Mouse (Mus musculus): ENCODE data around the gene 1810024B03Rik.
"Not testable (repeated sequence)": the region's sequence is repeated elsewhere in the genome, so short reads cannot be mapped to it uniquely, and the experiment has no call there.

1810024B03Rik gene

GRCm38 (mm10) chr2:127207547-127208451 is at the start of gene 1810024B03Rik, which contains the start of gene Snrnp200:
1810024B03Rik (minus strand) TSS chr2:127208280.
Snrnp200 (plus strand) TSS chr2:127208386.
- peak; percentile 99 for DNase-seq (ENCODE audit: low read depth)

DNA sequence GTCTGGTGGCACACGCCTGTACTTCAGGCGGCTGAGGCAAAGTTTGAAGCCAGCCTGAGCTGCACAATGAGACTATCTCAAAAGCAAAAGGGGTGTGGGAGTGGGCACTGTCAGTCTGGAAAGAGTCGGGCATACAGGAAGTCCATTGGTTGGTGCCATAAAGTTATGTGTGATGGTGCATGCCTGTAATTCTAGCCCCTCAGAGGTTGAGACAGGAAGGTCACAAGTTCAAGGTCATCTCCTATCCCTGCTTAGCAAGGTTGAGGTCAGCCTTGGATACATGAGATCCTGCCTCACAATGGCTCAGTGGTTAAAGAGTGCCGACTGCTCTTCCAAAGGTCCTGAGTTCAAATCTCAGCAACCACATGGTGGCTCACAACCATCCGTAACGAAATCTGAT is 47.2 kb upstream of the 1810024B03Rik start:
- DNase-seq (ENCODE audit: low read depth): peak; percentile 33

DNA sequence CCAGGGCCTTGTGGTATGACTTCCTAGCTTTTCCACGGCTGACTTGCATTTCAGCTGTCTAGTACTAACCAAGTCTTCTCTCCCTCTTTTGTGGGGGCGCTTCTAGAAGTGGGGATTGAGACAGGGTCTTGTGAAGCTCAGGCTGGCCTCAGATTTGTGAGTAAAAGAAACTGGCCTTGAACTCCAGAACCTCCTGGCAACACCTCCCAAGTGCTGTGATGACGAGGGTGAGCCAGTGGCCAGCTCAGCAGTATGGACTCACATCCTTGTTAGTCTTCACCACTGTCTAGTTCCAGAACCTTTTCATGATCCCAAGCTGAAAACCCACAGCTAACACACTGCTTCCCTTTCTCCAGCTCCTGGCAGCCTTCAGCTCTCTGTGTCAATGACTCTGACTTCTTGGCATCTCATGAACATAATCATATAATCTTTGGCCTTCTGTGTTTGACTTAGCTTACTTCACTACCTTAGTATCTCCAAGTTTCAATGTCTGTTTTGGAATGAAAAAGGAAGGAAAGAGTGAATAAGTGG is 46.6 kb upstream of the 1810024B03Rik start:
- DNase-seq (ENCODE audit: low read depth): no peak

- peak; percentile 37 for DNase-seq (ENCODE audit: low read depth)
These were observed 44.7 kb upstream of the 1810024B03Rik start for GRCm38 (mm10) chr2:127252787-127253186.

- DNase-seq (ENCODE audit: low read depth): peak; percentile 73
These were observed 43.9 kb upstream of the 1810024B03Rik start for GRCm38 (mm10) chr2:127251880-127252527.

DNA sequence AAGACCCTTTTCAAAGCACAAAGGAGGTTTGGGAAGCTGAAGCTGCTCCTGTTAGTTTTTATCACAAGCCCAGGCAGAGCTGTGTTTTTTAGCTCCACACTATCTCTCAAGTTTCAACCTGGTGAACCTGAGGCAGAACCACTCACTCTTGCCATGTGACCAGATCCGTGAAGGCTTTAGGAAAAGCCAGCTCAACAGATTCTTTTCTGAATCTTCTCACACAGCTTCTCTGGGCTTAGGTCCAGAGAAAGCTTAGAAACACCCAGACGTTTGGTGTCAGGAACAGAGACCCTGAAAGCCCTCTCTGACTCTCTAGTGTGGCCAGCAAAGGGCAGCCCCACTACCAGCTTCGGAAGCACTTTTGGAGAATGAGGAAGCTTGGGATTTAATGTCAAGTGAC is 43.4 kb upstream of the 1810024B03Rik start:
- no peak for DNase-seq (ENCODE audit: low read depth)

DNA sequence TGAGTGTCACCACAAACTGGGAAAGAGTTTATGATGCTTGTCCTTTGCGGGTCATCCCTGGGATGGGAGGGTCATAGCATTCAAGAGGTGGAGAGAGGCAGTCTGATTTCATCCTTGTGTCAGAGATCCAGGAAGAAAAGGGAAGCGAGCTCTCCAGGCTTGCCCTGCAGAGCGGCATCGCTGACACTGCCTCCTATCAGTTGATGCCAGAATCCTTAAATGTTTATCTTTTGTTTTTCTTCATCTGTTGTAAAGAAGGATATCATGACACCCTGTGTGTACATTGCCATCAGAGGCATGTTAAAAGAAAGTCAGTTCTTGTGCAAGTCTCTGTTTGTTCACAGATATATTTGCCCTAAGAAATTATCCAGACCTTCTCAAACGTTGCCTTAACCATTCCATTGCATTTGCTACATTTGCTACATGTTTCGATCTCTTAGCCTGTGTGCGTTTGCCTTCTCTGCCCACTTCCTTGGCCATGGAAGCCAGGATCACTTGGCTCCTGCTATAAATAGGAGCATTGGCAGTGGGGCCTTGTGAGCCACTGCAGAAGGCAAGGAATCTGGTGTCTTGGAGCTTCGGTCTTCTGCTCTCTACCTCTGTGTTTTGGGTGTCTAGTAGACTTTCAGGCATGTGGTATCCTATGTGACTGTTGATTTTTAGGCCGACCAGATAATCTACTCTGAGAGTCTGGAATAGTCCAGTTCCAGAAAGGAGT is 42.4 kb upstream of the 1810024B03Rik start:
- DNase-seq (ENCODE audit: low read depth): no peak

GRCm38 (mm10) chr2:127248334-127249004 is 40.4 kb upstream of the 1810024B03Rik start:
- peak; percentile 62 for DNase-seq (ENCODE audit: low read depth)

- DNase-seq (ENCODE audit: low read depth): peak; percentile 99
These were observed 39.7 kb upstream of the 1810024B03Rik start, which contains the start of the genes Ciao1 and Tmem127 for GRCm38 (mm10) chr2:127247592-127248333. Ciao1 (minus strand) TSS chr2:127247816. Tmem127 (plus strand) TSS chr2:127247908.

GRCm38 (mm10) chr2:127240065-127240464 is 32.0 kb upstream of the 1810024B03Rik start:
- DNase-seq (ENCODE audit: low read depth): no peak

- DNase-seq (ENCODE audit: low read depth): no peak
These were observed 30.0 kb upstream of the 1810024B03Rik start for GRCm38 (mm10) chr2:127237897-127238610.

DNA sequence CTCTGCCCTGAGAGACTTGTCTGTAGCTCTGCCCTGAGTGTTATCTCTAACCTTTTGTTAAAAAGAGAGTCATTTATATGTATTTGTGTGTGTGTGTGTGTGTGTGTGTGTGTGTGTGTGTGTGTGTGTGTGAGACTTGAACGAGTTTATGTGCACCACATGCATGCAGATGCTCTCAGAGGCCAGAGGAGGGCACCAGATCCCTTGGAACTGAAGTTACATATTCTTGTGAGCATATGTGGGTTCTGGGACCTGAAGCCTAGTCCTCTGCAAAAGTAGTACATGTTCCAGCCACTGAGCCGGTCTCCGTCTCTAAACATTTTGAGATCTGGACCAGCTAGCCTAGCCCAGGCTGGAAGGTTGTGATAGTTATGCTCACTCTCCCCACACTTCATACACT is 17.2 kb upstream of the 1810024B03Rik start:
- DNase-seq (ENCODE audit: low read depth): peak; percentile 13

DNA sequence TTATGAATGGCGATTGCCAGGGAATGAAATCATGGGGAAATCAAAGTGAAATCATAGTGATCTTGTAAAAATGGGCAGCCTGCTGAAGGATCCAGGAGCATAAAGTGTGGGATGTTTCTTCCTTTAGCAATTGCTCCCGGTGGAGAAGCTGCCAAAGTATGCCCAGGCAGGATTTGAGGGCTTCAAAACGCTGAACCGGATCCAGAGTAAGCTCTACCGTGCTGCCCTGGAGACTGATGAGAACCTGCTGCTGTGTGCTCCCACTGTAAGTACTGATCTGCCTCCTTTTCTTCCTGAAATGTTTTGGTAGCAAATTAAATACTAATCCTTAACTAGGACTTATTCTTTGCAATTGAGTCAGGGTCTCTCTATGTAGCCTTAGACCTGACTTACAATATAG is 9.7 kb upstream of the 1810024B03Rik start:
- no peak for DNase-seq (ENCODE audit: low read depth)

DNA sequence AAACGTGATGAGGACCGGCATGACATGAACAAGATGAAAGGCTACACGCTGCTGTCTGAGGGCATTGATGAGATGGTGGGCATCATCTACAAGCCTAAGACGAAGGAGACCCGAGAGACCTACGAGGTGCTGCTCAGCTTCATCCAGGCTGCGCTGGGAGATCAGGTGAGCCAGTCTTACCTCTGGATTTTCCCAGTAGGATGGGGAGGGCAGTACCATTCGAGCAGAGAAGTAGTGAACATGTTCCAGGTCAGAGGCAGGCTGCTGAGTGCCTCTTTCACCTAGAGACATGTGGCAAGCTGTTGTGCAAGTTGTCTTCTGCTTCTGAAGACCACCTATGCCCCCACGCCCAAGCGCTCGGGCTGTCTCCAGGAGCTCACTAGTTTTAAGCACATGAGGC is 2.6 kb upstream of the 1810024B03Rik start:
- DNase-seq (ENCODE audit: low read depth): no peak

GRCm38 (mm10) chr2:127208452-127208769 is 331 bp upstream of the 1810024B03Rik start:
- no peak for DNase-seq (ENCODE audit: low read depth)

DNA sequence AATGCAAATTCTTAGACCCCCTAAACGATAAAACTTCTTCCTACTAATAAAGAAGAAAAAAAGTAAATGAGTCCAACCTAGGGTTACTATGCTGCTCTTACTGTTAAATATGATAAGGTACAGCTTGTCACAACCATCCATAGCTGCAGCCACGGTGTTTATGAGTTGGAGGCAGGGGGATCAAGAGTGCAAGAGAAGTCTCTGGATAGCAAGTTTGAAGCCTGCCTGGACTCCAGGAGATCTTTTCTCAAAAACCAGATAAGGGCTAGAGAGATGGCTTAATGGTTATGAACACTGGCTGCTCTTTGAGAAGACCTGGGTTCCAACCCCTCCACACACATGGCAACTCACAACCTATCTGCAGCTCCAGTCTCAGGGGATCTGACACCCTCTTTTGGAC is 1.2 kb downstream of the 1810024B03Rik start:
- DNase-seq (ENCODE audit: low read depth): no peak

DNA sequence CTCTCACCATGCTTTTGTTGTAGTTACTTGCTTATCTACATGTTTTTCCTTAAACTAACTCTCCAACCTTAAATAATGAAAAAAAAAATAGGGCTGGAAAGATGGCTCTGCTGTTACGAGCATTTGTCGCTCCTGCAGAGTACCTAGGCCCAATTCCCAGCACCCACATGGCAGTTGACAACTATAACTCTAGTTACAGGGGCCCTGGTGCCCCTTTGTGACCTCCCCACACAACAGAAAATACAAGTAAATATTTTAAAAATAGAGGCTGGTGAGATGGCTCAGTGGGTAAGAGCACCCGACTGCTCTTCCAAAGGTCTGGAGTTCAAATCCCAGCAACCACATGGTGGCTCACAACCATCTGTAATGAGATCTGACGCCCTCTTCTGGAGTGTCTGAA is 2.1 kb downstream of the 1810024B03Rik start:
- DNase-seq (ENCODE audit: low read depth): not testable (repeated sequence)

DNA sequence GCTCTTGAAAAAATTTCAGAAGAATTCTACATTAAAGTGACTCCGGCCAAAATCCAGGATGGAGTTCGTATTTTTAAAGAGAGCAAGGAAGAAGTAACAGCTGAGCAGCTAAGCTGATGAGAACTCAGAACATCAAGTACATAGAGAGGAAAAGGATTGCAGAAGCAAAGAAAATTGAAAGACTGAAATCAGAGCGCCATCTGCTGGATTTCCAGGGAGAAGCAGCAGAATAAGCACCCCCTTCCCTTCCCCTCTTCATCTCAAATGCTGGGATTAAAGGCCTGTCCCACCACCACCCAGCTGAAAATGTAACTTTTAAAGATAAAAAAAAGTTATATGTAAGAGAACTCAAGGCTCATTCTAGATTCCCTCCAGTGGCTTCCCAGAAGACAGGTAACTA is 3.1 kb downstream of the 1810024B03Rik start:
- peak; percentile 73 for DNase-seq (ENCODE audit: low read depth)

DNA sequence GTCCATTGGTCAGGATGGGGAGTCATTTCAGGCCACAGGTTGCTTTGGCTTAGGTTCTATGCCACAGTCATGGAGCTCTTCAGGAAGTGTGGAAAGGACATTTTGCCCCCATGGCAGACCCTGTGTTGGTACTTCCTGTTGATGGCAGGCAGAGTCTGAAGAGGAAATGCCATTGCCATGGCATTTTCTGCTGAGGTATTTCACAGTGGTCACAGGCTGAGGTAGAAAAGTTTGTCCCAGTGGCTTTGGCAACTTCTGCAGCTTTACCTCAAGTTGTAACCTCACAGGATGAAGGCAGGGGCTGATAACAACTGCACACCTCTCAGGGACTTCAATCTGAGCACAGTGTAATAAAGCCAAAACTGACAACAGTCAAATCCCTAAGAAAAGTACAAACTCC is 18.5 kb downstream of the 1810024B03Rik start:
- peak; percentile 78 for DNase-seq (ENCODE audit: low read depth)
